Mouse (Mus musculus) urinary bladder, postnatal 25 days (tissue): Measurements from ENCODE around the gene Skint1.
"Not testable (repeated sequence)": the region's sequence is repeated elsewhere in the genome, so short reads cannot be mapped to it uniquely, and the experiment has no call there.

Source experiments
- DNase-seq: peaks from one replicate; pipeline ENCODE4 v3.0.0; 2022; ENCODE audit warnings: low spot score

The Skint1 gene

GRCm38 (mm10) chr4:112005969-112006368 is at the start of gene Skint1:
TSS of gene Skint1 (plus strand) at chr4:112006269.
- no peak for DNase-seq

GRCm38 (mm10) chr4:111961309-111961708 is 44.8 kb upstream of the Skint1 start:
- no peak for DNase-seq

GRCm38 (mm10) chr4:111963241-111963640 is 42.8 kb upstream of the Skint1 start:
- DNase-seq: not testable (repeated sequence)

GRCm38 (mm10) chr4:111963669-111964068 is 42.4 kb upstream of the Skint1 start:
- DNase-seq: no peak

- DNase-seq: no peak
Observed at GRCm38 (mm10) chr4:111972623-111973022, 33.4 kb upstream of the Skint1 start, which contains the start of gene Skint7. TSS of gene Skint7 (plus strand) at chr4:111972923.

- DNase-seq: no peak
Observed at GRCm38 (mm10) chr4:112071716-112072115, 65.6 kb downstream of the Skint1 start, which contains the start of gene Skint4. TSS of gene Skint4 (plus strand) at chr4:112072016.
